Mouse (Mus musculus): ENCODE results near the gene Rbbp4. TPM values are rescaled to one million over a fixed set of nuclear protein-coding genes. Genes with fewer than 3 reads are reported as not detected.
A peak's percentile ranks its signal among the peaks of the same experiment; 100 is the strongest.

Gene Rbbp4
- polyA plus RNA-seq, 1 experiment: 16.6 TPM

DNA sequence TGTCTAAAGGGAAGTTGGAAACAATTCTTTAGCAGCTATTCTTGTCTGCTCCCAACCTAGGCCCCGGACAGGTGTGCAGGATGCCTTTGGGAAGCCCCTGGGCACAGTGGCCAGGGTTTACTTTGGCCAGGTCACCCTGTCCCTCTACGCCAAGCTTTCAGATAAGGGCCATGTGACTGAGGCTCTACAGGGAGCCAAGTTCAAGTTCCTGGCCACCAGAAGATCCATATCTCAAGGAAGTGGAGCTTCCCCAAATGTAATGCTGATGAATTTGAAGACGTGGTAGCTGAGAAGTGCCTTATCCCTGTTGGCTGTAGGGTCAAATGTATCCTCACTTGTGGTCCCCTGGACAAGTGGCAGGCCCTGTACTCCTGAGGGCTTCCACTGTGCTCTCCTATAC, 44.6 kb upstream of the Rbbp4 start:
- H3K4me3 ChIP-seq (ENCODE audit: extremely low read depth, insufficient read depth, insufficient read length): no peak overlapping the region
- 62% methylated on average over 3 of the region's 3 CpGs for WGBS
- peaks cover 4% of the 10 kb centered on the region; the same call in 1 of the 2 replicates for H3K27me3 ChIP-seq (ENCODE audit: control insufficient read depth, insufficient read depth, low read length)
- no peak for DNase-seq (ENCODE audit: low read depth in 1 of 2, low spot score in 2 of 2)
- H3K36me3 ChIP-seq (ENCODE audit: control insufficient read depth, insufficient read depth, low read length): no peaks in the 10 kb centered on the region
- no peaks in the 10 kb centered on the region for H3K4me1 ChIP-seq (ENCODE audit: control insufficient read depth, insufficient read depth, insufficient read length)
- no peak overlapping the region for H3K27ac ChIP-seq (ENCODE audit: insufficient read depth, low read length)
- TF ChIP-seq CTCF (IDR thresholded peaks at IDR 0.05; ENCODE audit: extremely low read depth, insufficient read depth, insufficient read length, insufficient replicate concordance) (no peak), POLR2A (IDR thresholded peaks at IDR 0.05; ENCODE audit: low read depth, low read length) (no peak)

DNA sequence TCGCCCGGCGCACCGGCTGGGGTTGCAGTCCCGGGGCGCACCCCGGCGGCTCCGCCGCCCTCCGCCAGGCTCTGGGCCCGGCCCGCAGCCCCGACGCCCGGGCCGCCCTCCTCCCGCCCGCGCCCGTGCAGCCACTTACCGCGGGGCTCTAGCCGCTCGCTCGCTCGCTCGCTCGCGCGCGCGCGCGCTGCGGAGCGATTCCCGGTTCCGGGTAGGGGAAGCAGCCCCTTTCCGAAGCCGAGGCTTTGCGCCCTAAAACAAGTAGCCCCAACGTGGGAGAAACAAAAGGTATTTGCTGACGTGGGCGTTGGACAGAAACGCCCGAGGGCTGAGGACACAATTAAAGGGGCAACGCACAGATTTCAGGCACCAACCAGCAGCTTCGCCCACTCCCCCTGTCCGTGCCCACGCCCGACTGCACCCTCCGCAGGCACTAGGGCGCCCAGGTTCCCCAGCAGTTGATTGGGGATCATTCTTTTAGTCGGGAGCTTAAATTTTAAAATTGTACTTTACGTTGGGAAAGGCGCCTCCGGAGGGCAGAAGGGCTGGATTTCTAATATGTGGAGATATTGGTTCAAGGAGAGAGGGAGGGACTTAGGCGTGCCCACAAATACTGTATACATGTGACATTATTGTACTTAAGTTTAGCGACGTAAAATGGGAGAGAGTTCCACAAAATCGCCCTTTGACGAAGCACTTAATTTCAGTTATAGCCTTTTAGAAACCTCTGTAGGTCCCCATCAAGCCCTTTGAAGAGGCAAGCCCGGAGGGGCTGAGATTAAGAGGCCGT, 42.6 kb upstream of the Rbbp4 start, which contains the start of gene Zbtb8a:
Gene Zbtb8a (minus strand): TSS at position 516 of the 790 bp plus-strand sequence.
- TF ChIP-seq POLR2A (IDR thresholded peaks at IDR 0.05; ENCODE audit: low read depth, low read length): no peak
- TF ChIP-seq CTCF (IDR thresholded peaks at IDR 0.05; ENCODE audit: extremely low read depth, insufficient read depth, insufficient read length, insufficient replicate concordance): no peak
- DNase-seq (ENCODE audit: low read depth in 1 of 2, low spot score in 2 of 2): peak in 1 of 2 experiments; percentile 18

DNA sequence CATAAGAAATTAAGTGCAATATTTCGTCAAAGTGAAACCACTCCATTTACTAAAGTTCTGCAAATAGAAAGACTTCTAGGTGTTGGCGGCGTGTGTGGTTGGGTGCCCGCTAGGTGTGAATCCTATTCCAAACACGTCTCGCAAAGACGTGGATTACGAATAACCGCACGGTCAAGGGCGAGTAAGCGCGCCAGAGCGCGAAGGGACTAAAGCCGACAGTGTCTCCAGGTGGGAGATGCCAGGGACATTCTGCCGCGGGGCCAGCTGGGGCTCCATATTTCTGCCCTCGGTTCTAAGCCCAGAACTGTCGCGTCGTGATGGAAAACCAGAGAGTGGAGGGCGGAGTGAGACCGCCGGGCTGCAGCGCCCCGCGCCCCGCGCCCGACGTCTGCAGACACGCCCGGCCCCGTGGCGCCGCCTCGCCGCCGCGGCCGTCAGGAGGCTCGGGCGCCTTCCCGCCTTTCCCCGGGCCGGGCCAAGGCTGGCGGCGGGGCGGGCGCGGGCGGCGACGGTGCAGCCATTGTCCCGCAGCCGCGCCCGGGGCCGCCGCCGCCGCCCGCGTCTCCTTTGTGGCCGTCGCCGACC, 41.9 kb upstream of the Rbbp4 start:
- H3K4me3 ChIP-seq (ENCODE audit: extremely low read depth, insufficient read depth, insufficient read length): peak overlapping the region; percentile 84
- TF ChIP-seq POLR2A (IDR thresholded peaks at IDR 0.05; ENCODE audit: low read depth, low read length) (no peak), CTCF (IDR thresholded peaks at IDR 0.05; ENCODE audit: extremely low read depth, insufficient read depth, insufficient read length, insufficient replicate concordance) (no peak)
- H3K27me3 ChIP-seq (ENCODE audit: control insufficient read depth, insufficient read depth, low read length): peaks cover 4% of the 10 kb centered on the region; the same call in 1 of the 2 replicates
- H3K36me3 ChIP-seq (ENCODE audit: control insufficient read depth, insufficient read depth, low read length): no peaks in the 10 kb centered on the region
- H3K27ac ChIP-seq (ENCODE audit: insufficient read depth, low read length): peak overlapping the region; percentile 66
- peaks cover 6% of the 10 kb centered on the region; the same call in 1 of the 2 replicates for H3K4me1 ChIP-seq (ENCODE audit: control insufficient read depth, insufficient read depth, insufficient read length)
- WGBS: under 1% methylated on average over 48 of the region's 68 CpGs
- peak in 1 of 2 experiments; percentile 22 for DNase-seq (ENCODE audit: low read depth in 1 of 2, low spot score in 2 of 2)

More for the DNA sequence above, 42.6 kb upstream of the Rbbp4 start, which contains the start of gene Zbtb8a:
- Histone ChIP-seq H3K4me3 (ENCODE audit: extremely low read depth, insufficient read depth, insufficient read length) (peak within 1 kb of the TSS; percentile 84), H3K36me3 (ENCODE audit: control insufficient read depth, insufficient read depth, low read length) (no peaks in the 10 kb centered on the region), H3K27me3 (ENCODE audit: control insufficient read depth, insufficient read depth, low read length) (peaks cover 4% of the 10 kb centered on the region; the same call in 1 of the 2 replicates), H3K27ac (ENCODE audit: insufficient read depth, low read length) (peak within 1 kb of the TSS; percentile 66), H3K4me1 (ENCODE audit: control insufficient read depth, insufficient read depth, insufficient read length) (peaks cover 6% of the 10 kb centered on the region; the same call in 1 of the 2 replicates)
- WGBS: 3% methylated on average over 57 of the region's 65 CpGs

DNA sequence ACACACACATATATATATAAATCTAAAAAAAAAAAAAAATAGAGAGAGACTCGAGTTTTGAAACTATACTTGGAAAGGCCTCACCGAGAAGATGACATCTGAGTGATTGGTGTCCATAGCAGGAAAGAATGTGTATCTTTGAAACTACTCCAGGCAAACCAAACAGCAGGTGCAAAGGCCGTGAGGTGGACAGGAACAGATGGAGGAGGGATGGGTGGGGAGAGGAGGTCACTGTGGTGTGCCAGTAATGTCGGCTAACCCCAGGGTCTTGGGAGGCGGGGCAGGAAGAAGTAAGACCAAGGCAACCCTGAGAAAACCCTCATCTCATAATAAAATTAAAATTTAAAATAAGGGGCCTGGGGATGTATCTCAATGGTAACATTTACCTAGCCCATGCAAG, 40.7 kb upstream of the Rbbp4 start:
- H3K4me3 ChIP-seq (ENCODE audit: extremely low read depth, insufficient read depth, insufficient read length): no peak overlapping the region
- 76% methylated on average over 5 of the region's 5 CpGs for WGBS

DNA sequence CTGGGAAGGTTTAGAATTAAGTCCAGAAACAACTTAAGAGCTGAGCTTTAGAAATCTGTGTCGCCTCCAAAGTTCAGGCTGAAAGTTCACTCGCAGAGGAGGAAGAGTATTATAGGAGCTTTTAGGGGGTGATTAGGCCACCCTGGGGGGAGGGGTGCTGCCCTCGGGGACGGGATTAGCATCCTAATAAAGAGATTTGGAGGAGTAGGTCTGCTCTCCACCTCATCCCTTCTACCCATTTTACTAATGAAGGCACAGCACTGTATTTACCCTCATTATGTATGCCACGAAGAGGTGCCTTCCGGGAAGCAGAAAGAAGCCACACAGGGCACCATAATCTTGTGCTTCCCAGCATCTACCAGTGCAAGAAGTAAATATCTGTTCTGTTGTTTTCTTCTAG, 39.8 kb upstream of the Rbbp4 start:
- Histone ChIP-seq H3K36me3 (ENCODE audit: control insufficient read depth, insufficient read depth, low read length) (no peaks in the 10 kb centered on the region), H3K27ac (ENCODE audit: insufficient read depth, low read length) (no peak overlapping the region)
- WGBS: 95% methylated on average over 6 of the region's 6 CpGs

More for the DNA sequence above, 40.7 kb upstream of the Rbbp4 start:
- no peak for TF ChIP-seq POLR2A (IDR thresholded peaks at IDR 0.05; ENCODE audit: low read depth, low read length)
- no peak for TF ChIP-seq CTCF (IDR thresholded peaks at IDR 0.05; ENCODE audit: extremely low read depth, insufficient read depth, insufficient read length, insufficient replicate concordance)
- Histone ChIP-seq H3K4me1 (ENCODE audit: control insufficient read depth, insufficient read depth, insufficient read length) (peaks cover 6% of the 10 kb centered on the region; the same call in 1 of the 2 replicates), H3K27ac (ENCODE audit: insufficient read depth, low read length) (no peak overlapping the region), H3K27me3 (ENCODE audit: control insufficient read depth, insufficient read depth, low read length) (peaks cover 4% of the 10 kb centered on the region; the same call in 1 of the 2 replicates), H3K36me3 (ENCODE audit: control insufficient read depth, insufficient read depth, low read length) (no peaks in the 10 kb centered on the region)
- no peak for DNase-seq (ENCODE audit: low read depth in 1 of 2, low spot score in 2 of 2)

DNA sequence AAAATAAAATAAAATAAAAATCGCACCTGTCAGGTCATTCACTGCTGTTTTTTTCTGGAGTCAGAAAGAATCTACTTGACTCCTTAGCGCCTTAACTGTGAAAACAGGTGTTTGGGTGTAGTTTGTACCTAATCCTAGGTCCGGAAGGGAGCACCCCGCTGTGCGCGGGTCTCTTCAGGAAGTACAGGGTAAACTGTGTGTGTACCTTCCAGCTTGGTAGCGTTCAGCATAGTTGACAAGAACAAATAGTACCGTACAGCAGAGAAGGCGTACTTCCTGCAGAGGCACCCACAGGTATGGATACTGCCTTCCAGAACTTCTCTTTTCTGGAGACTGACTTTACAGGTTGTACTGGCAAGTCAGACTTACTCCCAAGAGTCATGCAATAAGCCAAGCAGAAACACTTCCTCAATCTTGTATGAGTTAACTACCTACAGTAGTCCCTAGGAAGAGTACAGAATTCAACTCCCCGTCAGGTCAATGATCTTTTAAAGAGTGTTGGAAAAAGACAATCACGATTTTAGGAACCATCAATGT, 39.1 kb upstream of the Rbbp4 start:
- TF ChIP-seq POLR2A (IDR thresholded peaks at IDR 0.05; ENCODE audit: low read depth, low read length) (no peak), CTCF (IDR thresholded peaks at IDR 0.05; ENCODE audit: extremely low read depth, insufficient read depth, insufficient read length, insufficient replicate concordance) (no peak)
- peaks cover 6% of the 10 kb centered on the region; the same call in 1 of the 2 replicates for H3K4me1 ChIP-seq (ENCODE audit: control insufficient read depth, insufficient read depth, insufficient read length)
- no peak for DNase-seq (ENCODE audit: low read depth in 1 of 2, low spot score in 2 of 2)
- WGBS: 48% methylated on average over 11 of the region's 11 CpGs
- H3K27me3 ChIP-seq (ENCODE audit: control insufficient read depth, insufficient read depth, low read length): peaks cover 4% of the 10 kb centered on the region; the same call in 1 of the 2 replicates
- no peak overlapping the region for H3K27ac ChIP-seq (ENCODE audit: insufficient read depth, low read length)
- no peak overlapping the region for H3K4me3 ChIP-seq (ENCODE audit: extremely low read depth, insufficient read depth, insufficient read length)
- no peaks in the 10 kb centered on the region for H3K36me3 ChIP-seq (ENCODE audit: control insufficient read depth, insufficient read depth, low read length)

More for the DNA sequence above, 39.8 kb upstream of the Rbbp4 start:
- H3K4me3 ChIP-seq (ENCODE audit: extremely low read depth, insufficient read depth, insufficient read length): no peak overlapping the region
- TF ChIP-seq CTCF (IDR thresholded peaks at IDR 0.05; ENCODE audit: extremely low read depth, insufficient read depth, insufficient read length, insufficient replicate concordance) (no peak), POLR2A (IDR thresholded peaks at IDR 0.05; ENCODE audit: low read depth, low read length) (no peak)
- no peak for DNase-seq (ENCODE audit: low read depth in 1 of 2, low spot score in 2 of 2)
- H3K27me3 ChIP-seq (ENCODE audit: control insufficient read depth, insufficient read depth, low read length): peaks cover 4% of the 10 kb centered on the region; the same call in 1 of the 2 replicates
- H3K4me1 ChIP-seq (ENCODE audit: control insufficient read depth, insufficient read depth, insufficient read length): peaks cover 6% of the 10 kb centered on the region; the same call in 1 of the 2 replicates
